Mouse (Mus musculus): Measurements from ENCODE around the gene Iqgap2.

- no peak for TF ChIP-seq CTCF (IDR thresholded peaks at IDR 0.05; ENCODE audit: control insufficient read depth, insufficient read depth, low read length)
- no peak for TF ChIP-seq POLR2A (IDR thresholded peaks at IDR 0.05; ENCODE audit: borderline replicate concordance, control insufficient read depth, low read depth, low read length)
Observed at GRCm38 (mm10) chr13:95618859-95619258, 272.9 kb downstream of the Iqgap2 start.

Measured in bone marrow, adult 2 months (tissue).